Mouse (Mus musculus): ENCODE results near the gene Plekhg5. TPM values are rescaled to one million over a fixed set of nuclear protein-coding genes. Genes with fewer than 3 reads are reported as not detected.

Plekhg5 gene
- polyA plus RNA-seq, 1 experiment from 2014 or later: 20.9 TPM

DNA sequence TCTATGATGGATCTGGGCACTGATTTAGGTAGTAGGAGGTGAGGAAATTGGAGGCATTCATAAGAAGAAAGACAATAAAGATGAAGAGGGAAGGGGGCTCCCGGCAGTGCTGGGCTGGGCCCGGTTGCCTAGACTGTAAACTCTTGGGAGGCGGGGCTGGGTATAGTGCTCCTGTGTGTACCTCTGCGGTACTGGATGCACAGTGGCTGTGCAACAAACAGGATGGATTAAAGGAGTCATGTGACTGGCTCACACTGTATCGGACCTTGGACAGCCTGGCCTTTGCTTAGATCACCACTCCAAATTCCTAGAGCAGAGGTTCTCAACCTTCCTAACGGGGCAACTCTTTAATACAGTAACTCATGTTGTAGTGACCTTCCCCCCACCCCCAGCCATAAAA is 89.3 kb downstream of the Plekhg5 start:
- H3K9me3 ChIP-seq (replicated peaks): no peaks in the 10 kb centered on the region
- H3K4me3 ChIP-seq (replicated peaks): no peak overlapping the region
- H3K36me3 ChIP-seq: no peaks in the 10 kb centered on the region
- H3K4me2 ChIP-seq: no peak overlapping the region
- 67% methylated on average over 6 of the region's 6 CpGs for WGBS
- peaks cover 34% of the 10 kb centered on the region for H3K4me1 ChIP-seq
- ATAC-seq (replicated peaks; ENCODE audit: low FRiP score): no peak
- H3K27me3 ChIP-seq: peaks cover 76% of the 10 kb centered on the region
- no peak overlapping the region for H3K9ac ChIP-seq
- no peak overlapping the region for H3K27ac ChIP-seq

- H3K36me3 ChIP-seq: no peaks in the 10 kb centered on the region
- H3K4me1 ChIP-seq: peaks cover 34% of the 10 kb centered on the region
- no peak overlapping the region for H3K4me3 ChIP-seq (replicated peaks)
- ATAC-seq (replicated peaks; ENCODE audit: low FRiP score): no peak
- H3K9me3 ChIP-seq (replicated peaks): no peaks in the 10 kb centered on the region
- peaks cover 70% of the 10 kb centered on the region for H3K27me3 ChIP-seq
- no peak overlapping the region for H3K27ac ChIP-seq
- 79% methylated on average over 2 of the region's 2 CpGs for WGBS
- H3K9ac ChIP-seq: no peak overlapping the region
- no peak overlapping the region for H3K4me2 ChIP-seq
Measured at GRCm38 (mm10) chr4:152162748-152163147, 90.5 kb downstream of the Plekhg5 start.

Other genes starting within 250 kb of the Plekhg5 start
- gene Camta1, start 210.6 kb upstream of the Plekhg5 start, polyA plus RNA-seq (2015; fragmentation: Nextera tagmentation; extraction: Ambion mirVana): 87.9 and 104 TPM in 2 replicates
- 77.6 and 78.3 TPM in 2 replicates for gene Dnajc11, start 138.8 kb upstream of the Plekhg5 start, polyA plus RNA-seq (2015; fragmentation: Nextera tagmentation; extraction: Ambion mirVana)
- gene Thap3, start 83.5 kb upstream of the Plekhg5 start, polyA plus RNA-seq (2015; fragmentation: Nextera tagmentation; extraction: Ambion mirVana): 39.2 and 44.8 TPM in 2 replicates
- 31.2 and 32.1 TPM in 2 replicates for gene Phf13, start 76.2 kb upstream of the Plekhg5 start, polyA plus RNA-seq (2015; fragmentation: Nextera tagmentation; extraction: Ambion mirVana)
- gene Klhl21, start 63.7 kb upstream of the Plekhg5 start, polyA plus RNA-seq (2015; fragmentation: Nextera tagmentation; extraction: Ambion mirVana): 11.7 and 12.5 TPM in 2 replicates
- gene Zbtb48, start 44.8 kb upstream of the Plekhg5 start, polyA plus RNA-seq (2015; fragmentation: Nextera tagmentation; extraction: Ambion mirVana): 17.7 and 23.8 TPM in 2 replicates
- gene Tas1r1, start 33.9 kb upstream of the Plekhg5 start, polyA plus RNA-seq (2015; fragmentation: Nextera tagmentation; extraction: Ambion mirVana): 0.45 and 0.86 TPM in 2 replicates
- 33.5 and 36.8 TPM in 2 replicates for gene Nol9, start 33.2 kb upstream of the Plekhg5 start, polyA plus RNA-seq (2015; fragmentation: Nextera tagmentation; extraction: Ambion mirVana)
- 1.5 and 2.4 TPM in 2 replicates for gene Tnfrsf25, start 43.4 kb downstream of the Plekhg5 start, polyA plus RNA-seq (2015; fragmentation: Nextera tagmentation; extraction: Ambion mirVana)
- gene Espn, start 79.9 kb downstream of the Plekhg5 start, polyA plus RNA-seq (2015; fragmentation: Nextera tagmentation; extraction: Ambion mirVana): 25.5 and 28.1 TPM in 2 replicates
- 0.08 and 0.17 TPM in 2 replicates for gene Hes2, start 86.4 kb downstream of the Plekhg5 start, polyA plus RNA-seq (2015; fragmentation: Nextera tagmentation; extraction: Ambion mirVana)
- gene Acot7, start 105.6 kb downstream of the Plekhg5 start, polyA plus RNA-seq (2015; fragmentation: Nextera tagmentation; extraction: Ambion mirVana): 65.6 and 71.7 TPM in 2 replicates
- 6.2 and 7.8 TPM in 2 replicates for gene Gpr153, start 201.7 kb downstream of the Plekhg5 start, polyA plus RNA-seq (2015; fragmentation: Nextera tagmentation; extraction: Ambion mirVana)
- gene Hes3, start 219.2 kb downstream of the Plekhg5 start, polyA plus RNA-seq (2015; fragmentation: Nextera tagmentation; extraction: Ambion mirVana): not detected in 2 replicates
- gene Icmt, start 224.7 kb downstream of the Plekhg5 start, polyA plus RNA-seq (2015; fragmentation: Nextera tagmentation; extraction: Ambion mirVana): 22.3 and 28.7 TPM in 2 replicates
- gene Rnf207, start 246.5 kb downstream of the Plekhg5 start, polyA plus RNA-seq (2015; fragmentation: Nextera tagmentation; extraction: Ambion mirVana): 1.5 and 2.1 TPM in 2 replicates